Mouse (Mus musculus): Measurements from ENCODE around the gene Cd3d.

Cd3d gene

DNA sequence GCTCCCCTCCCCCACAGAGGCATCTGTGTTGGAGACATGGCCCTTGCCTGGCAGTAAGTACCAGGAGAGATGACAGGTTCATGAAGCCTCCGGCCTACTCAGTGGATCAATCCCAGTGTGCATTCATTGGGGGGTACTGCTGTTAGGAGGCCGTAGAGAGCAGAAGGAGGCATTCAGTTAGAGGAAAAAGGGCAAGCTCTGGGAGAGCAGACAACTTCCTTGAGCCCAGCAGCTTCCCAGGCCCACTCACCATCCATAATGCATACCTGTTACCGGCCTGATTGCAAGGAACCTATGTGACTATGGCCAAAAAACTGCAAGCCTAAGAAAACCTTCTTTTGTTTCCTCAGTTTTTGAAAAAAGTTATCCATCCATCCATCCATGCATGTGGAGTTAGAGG is 52.9 kb downstream of the Cd3d start:
- no peak for DNase-seq (ENCODE audit: extremely low read depth, insufficient read length, low spot score)

Data from 3134 (cell line).